Comparison of ENCODE assay signal across 10 mouse cellular contexts in genomic region chr10:96188168-96188567, GRCm38 (mm10). TPM values are rescaled to one million over a fixed set of nuclear protein-coding genes. Genes with fewer than 3 reads are reported as not detected.
DNase-seq lines count a peak whose midpoint lies in the region; ATAC-seq and TF ChIP-seq lines count a peak whose summit lies in the region.
"Had no signal": no experiment of that assay in that cellular context is flagged by ENCODE, and none has a peak within 500 bp of the region (broad histone marks: within the 10 kb centered on the region; RNA-seq: fewer than 3 reads in every experiment).

No protein-coding gene starts in this region.

- H3K4me1 ChIP-seq in liver, postnatal 0 days (ENCODE audit: insufficient read depth) = peaks cover 14% of the 10 kb centered on the region
- no peaks in the 10 kb centered on the region for H3K4me1 ChIP-seq in forebrain, postnatal 0 days (ENCODE audit: insufficient read depth)

- 30% methylated on average over 7 of the region's 7 CpGs for WGBS in liver, postnatal 0 days (ENCODE audit: insufficient replicate concordance)
- 77% methylated on average over 7 of the region's 7 CpGs for WGBS in forebrain, postnatal 0 days

- intact Hi-C loops in heart, postnatal 25 days (cut with DNase I) = no loop called here
- intact Hi-C loops in left cerebral cortex, postnatal 36 days (cut with DNase I) = no loop called here

- H3K4me3 ChIP-seq in liver, postnatal 0 days (ENCODE audit: low read depth, low read length) = no peak overlapping the region
- H3K4me3 ChIP-seq in forebrain, postnatal 0 days (ENCODE audit: low read depth, low read length) = no peak overlapping the region

- no peaks in the 10 kb centered on the region for H3K36me3 ChIP-seq in liver, postnatal 0 days (replicated peaks; ENCODE audit: insufficient read depth, low read length)
- no peaks in the 10 kb centered on the region for H3K36me3 ChIP-seq in forebrain, postnatal 0 days (ENCODE audit: insufficient read depth)

- no peak for TF ChIP-seq CTCF in liver, postnatal 0 days (IDR thresholded peaks at IDR 0.05; ENCODE audit: low read depth)
- no peak for TF ChIP-seq CTCF in forebrain, postnatal 0 days (IDR thresholded peaks at IDR 0.05; ENCODE audit: low read depth)

- peak overlapping the region; percentile 50 for H3K4me2 ChIP-seq in liver, postnatal 0 days (ENCODE audit: low read depth, low read length)
- no peak overlapping the region for H3K4me2 ChIP-seq in forebrain, postnatal 0 days (ENCODE audit: low read depth)

- ATAC-seq in liver, postnatal 0 days = peak; percentile 94
- no peak for ATAC-seq in forebrain, postnatal 0 days

- H3K9me3 ChIP-seq in liver, postnatal 0 days (ENCODE audit: low read length) = no peaks in the 10 kb centered on the region
- no peaks in the 10 kb centered on the region for H3K9me3 ChIP-seq in forebrain, postnatal 0 days (ENCODE audit: low read length)

- TF ChIP-seq EP300 in liver, postnatal 0 days (IDR thresholded peaks at IDR 0.05; ENCODE audit: low read depth) = peak; percentile 85

- DNase-seq in 416B (ENCODE audit: low read depth) = peak; percentile 77
- DNase-seq in adrenal gland, postnatal 10 days = peak; percentile 51
- DNase-seq in heart, postnatal 25 days (ENCODE audit: low spot score) = peak; percentile 66
- DNase-seq in liver, postnatal 0 days = peak; percentile 61
- no peak for DNase-seq in B cell, adult 2 months
- DNase-seq in cerebellum, postnatal 14 days = no peak
- DNase-seq in forebrain, postnatal 0 days = no peak
- DNase-seq in left cerebral cortex, postnatal 36 days (ENCODE audit: low spot score in 2 of 2) = no peak

- peak overlapping the region; percentile 69 for H3K27ac ChIP-seq in liver, postnatal 0 days (ENCODE audit: low read depth)
- no peak overlapping the region for H3K27ac ChIP-seq in forebrain, postnatal 0 days (ENCODE audit: low read depth, low read length)

- no peaks in the 10 kb centered on the region for H3K27me3 ChIP-seq in liver, postnatal 0 days (ENCODE audit: insufficient read depth, low read length)
- H3K27me3 ChIP-seq in forebrain, postnatal 0 days (ENCODE audit: insufficient read depth, low read length) = no peaks in the 10 kb centered on the region

- no peak overlapping the region for H3K9ac ChIP-seq in liver, postnatal 0 days (replicated peaks)
- H3K9ac ChIP-seq in forebrain, postnatal 0 days = no peak overlapping the region

RNA-seq across cellular contexts. Expression of gene Gm5426, which starts 51.8 kb away (rescaled TPM):
- not detected for total RNA-seq in adrenal gland, postnatal 10 days (2021)
- not detected for total RNA-seq in heart, postnatal 25 days (2021)
- not detected in 2 replicates for polyA plus RNA-seq in liver, postnatal 0 days (2015; fragmentation: Nextera tagmentation; extraction: Ambion mirVana)
- not detected in 2 replicates for total RNA-seq in forebrain, postnatal 0 days (2014; rRNA removed)
- not detected in 2 replicates for polyA plus RNA-seq in forebrain, postnatal 0 days (2015; fragmentation: Nextera tagmentation; extraction: Ambion mirVana)
- not detected for total RNA-seq in left cerebral cortex, postnatal 36 days (2021)
- total RNA-seq: adrenal gland, postnatal 4 days had no signal
- polyA plus RNA-seq: limb, embryonic 11.5 days had no signal

Comparison
In these comparisons a context has a peak if more than half of its experiments do, and no peak if none do; other contexts are left out.
1. DNase-seq: peak in 416B (single experiment), adrenal gland, postnatal 10 days (single experiment), heart, postnatal 25 days (single experiment) and liver, postnatal 0 days (single experiment); none in B cell, adult 2 months (0 of 2), cerebellum, postnatal 14 days (0 of 2), forebrain, postnatal 0 days (single experiment) and left cerebral cortex, postnatal 36 days (0 of 2).